Mouse (Mus musculus): ENCODE results near the gene Kat2a. TPM values are rescaled to one million over a fixed set of nuclear protein-coding genes. Genes with fewer than 3 reads are reported as not detected.

Gene Kat2a
- polyA plus RNA-seq, 1 experiment from 2014 or later = 24.6 TPM

- Histone ChIP-seq H3K9me3 (ENCODE audit: control insufficient read depth, low read length) (no peaks in the 10 kb centered on the region), H3K9ac (ENCODE audit: low read length) (no peak overlapping the region), H3K4me2 (replicated peaks; ENCODE audit: low read depth) (no peak overlapping the region), H3K27ac (replicated peaks) (no peak overlapping the region), H3K27me3 (ENCODE audit: control insufficient read depth, insufficient read depth, low read length) (no peaks in the 10 kb centered on the region), H3K36me3 (ENCODE audit: control insufficient read depth, insufficient read depth, low read length) (peaks cover 4% of the 10 kb centered on the region; the same call in 1 of the 2 replicates), H3K4me3 (ENCODE audit: low read depth, low read length) (no peak overlapping the region), H3K4me1 (replicated peaks; ENCODE audit: control insufficient read depth, insufficient read depth) (no peaks in the 10 kb centered on the region)
- WGBS = 89% methylated on average over 6 of the region's 6 CpGs
- no peak for DNase-seq (ENCODE audit: low spot score)
- TF ChIP-seq CTCF (IDR thresholded peaks at IDR 0.05; ENCODE audit: low read depth) (no peak), EP300 (optimal IDR thresholded peaks at IDR 0.05) (no peak)
- no peak for ATAC-seq (ENCODE audit: low FRiP score, low TSS enrichment)
Observed at GRCm38 (mm10) chr11:100730477-100731205, 18.4 kb upstream of the Kat2a start.

DNA sequence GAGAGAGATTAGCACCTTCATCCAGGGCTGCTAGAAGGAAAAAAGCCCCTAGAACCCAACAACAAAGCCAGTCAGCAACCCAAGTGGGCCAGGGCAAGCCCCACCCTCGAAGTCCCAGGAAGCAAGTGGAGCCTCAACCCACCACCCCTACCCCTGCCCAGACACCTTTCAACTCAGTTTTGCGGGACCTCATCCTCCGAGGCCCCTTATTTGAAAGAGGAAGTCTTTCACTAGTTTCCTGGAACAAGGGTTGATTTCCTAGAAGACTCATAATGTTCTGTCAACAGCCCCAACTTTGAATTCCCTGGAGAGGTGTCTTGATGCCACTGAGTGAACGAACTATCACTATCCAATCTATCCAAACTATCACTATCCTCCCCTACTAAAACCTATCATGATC, 17.7 kb upstream of the Kat2a start:
- H3K27me3 ChIP-seq (ENCODE audit: control insufficient read depth, insufficient read depth, low read length) = no peaks in the 10 kb centered on the region
- TF ChIP-seq CTCF (IDR thresholded peaks at IDR 0.05; ENCODE audit: low read depth) (no peak), EP300 (optimal IDR thresholded peaks at IDR 0.05) (no peak)
- H3K27ac ChIP-seq (replicated peaks) = no peak overlapping the region
- H3K36me3 ChIP-seq (ENCODE audit: control insufficient read depth, insufficient read depth, low read length) = peaks cover 4% of the 10 kb centered on the region; the same call in 1 of the 2 replicates
- no peak for DNase-seq (ENCODE audit: low spot score)
- no peaks in the 10 kb centered on the region for H3K9me3 ChIP-seq (ENCODE audit: control insufficient read depth, low read length)
- no peaks in the 10 kb centered on the region for H3K4me1 ChIP-seq (replicated peaks; ENCODE audit: control insufficient read depth, insufficient read depth)
- no peak overlapping the region for H3K4me3 ChIP-seq (ENCODE audit: low read depth, low read length)
- H3K4me2 ChIP-seq (replicated peaks; ENCODE audit: low read depth) = no peak overlapping the region
- ATAC-seq (ENCODE audit: low FRiP score, low TSS enrichment) = no peak
- WGBS = 88% methylated on average over 4 of the region's 4 CpGs
- H3K9ac ChIP-seq (ENCODE audit: low read length) = no peak overlapping the region

DNA sequence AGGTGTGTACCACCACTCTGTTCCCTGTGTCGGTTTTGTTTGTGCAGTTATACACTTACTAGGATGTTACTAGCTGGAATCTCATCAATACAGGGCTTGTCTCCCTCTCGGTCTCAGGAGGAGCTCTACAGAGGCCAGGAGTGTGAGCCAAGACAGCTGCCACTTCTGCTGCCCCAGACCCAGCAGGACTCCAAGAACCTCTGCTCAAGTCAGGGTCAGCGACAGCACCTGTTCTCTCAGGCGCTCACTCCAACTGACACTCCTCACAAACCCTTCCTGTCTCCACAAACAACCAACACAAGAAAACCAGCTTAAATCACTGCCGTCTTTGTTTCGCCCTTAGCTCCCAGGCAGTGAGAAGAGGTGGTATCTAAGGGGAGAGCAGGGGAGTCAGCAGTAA, 16.3 kb upstream of the Kat2a start:
- H3K9me3 ChIP-seq (ENCODE audit: control insufficient read depth, low read length) = no peaks in the 10 kb centered on the region

GRCm38 (mm10) chr11:100727201-100727600, 14.9 kb upstream of the Kat2a start:
- no peak overlapping the region for H3K4me2 ChIP-seq (replicated peaks; ENCODE audit: low read depth)
- no peaks in the 10 kb centered on the region for H3K9me3 ChIP-seq (ENCODE audit: control insufficient read depth, low read length)
- no peak overlapping the region for H3K4me3 ChIP-seq (ENCODE audit: low read depth, low read length)
- DNase-seq (ENCODE audit: low spot score) = no peak
- WGBS = 91% methylated on average over 3 of the region's 3 CpGs
- H3K27me3 ChIP-seq (ENCODE audit: control insufficient read depth, insufficient read depth, low read length) = no peaks in the 10 kb centered on the region
- no peak overlapping the region for H3K9ac ChIP-seq (ENCODE audit: low read length)
- no peak for ATAC-seq (ENCODE audit: low FRiP score, low TSS enrichment)
- 0 out of 2 replicates have a peak, but pooled peaks cover 5% of the 10 kb centered on the region for H3K4me1 ChIP-seq (replicated peaks; ENCODE audit: control insufficient read depth, insufficient read depth)
- no peak for TF ChIP-seq EP300 (optimal IDR thresholded peaks at IDR 0.05)
- no peak for TF ChIP-seq CTCF (IDR thresholded peaks at IDR 0.05; ENCODE audit: low read depth)
- H3K27ac ChIP-seq (replicated peaks) = no peak overlapping the region
- peaks cover 4% of the 10 kb centered on the region; the same call in 1 of the 2 replicates for H3K36me3 ChIP-seq (ENCODE audit: control insufficient read depth, insufficient read depth, low read length)

More for the DNA sequence above, 16.3 kb upstream of the Kat2a start:
- Histone ChIP-seq H3K4me2 (replicated peaks; ENCODE audit: low read depth) (no peak overlapping the region), H3K27me3 (ENCODE audit: control insufficient read depth, insufficient read depth, low read length) (no peaks in the 10 kb centered on the region), H3K4me1 (replicated peaks; ENCODE audit: control insufficient read depth, insufficient read depth) (no peaks in the 10 kb centered on the region), H3K36me3 (ENCODE audit: control insufficient read depth, insufficient read depth, low read length) (peaks cover 4% of the 10 kb centered on the region; the same call in 1 of the 2 replicates), H3K4me3 (ENCODE audit: low read depth, low read length) (no peak overlapping the region), H3K9ac (ENCODE audit: low read length) (no peak overlapping the region), H3K27ac (replicated peaks) (no peak overlapping the region)
- DNase-seq (ENCODE audit: low spot score) (no peak), ATAC-seq (ENCODE audit: low FRiP score, low TSS enrichment) (no peak)
- TF ChIP-seq EP300 (optimal IDR thresholded peaks at IDR 0.05) (no peak), CTCF (IDR thresholded peaks at IDR 0.05; ENCODE audit: low read depth) (no peak)
- WGBS = 83% methylated on average over 6 of the region's 6 CpGs

GRCm38 (mm10) chr11:100724919-100725512, 12.8 kb upstream of the Kat2a start:
- DNase-seq (ENCODE audit: low spot score) = no peak
- peaks cover 4% of the 10 kb centered on the region; the same call in 1 of the 2 replicates for H3K36me3 ChIP-seq (ENCODE audit: control insufficient read depth, insufficient read depth, low read length)
- no peak overlapping the region for H3K4me3 ChIP-seq (ENCODE audit: low read depth, low read length)
- no peak overlapping the region for H3K4me2 ChIP-seq (replicated peaks; ENCODE audit: low read depth)
- ATAC-seq (ENCODE audit: low FRiP score, low TSS enrichment) = peak; percentile 16
- peaks cover 14% of the 10 kb centered on the region; the same call in 1 of the 2 replicates for H3K4me1 ChIP-seq (replicated peaks; ENCODE audit: control insufficient read depth, insufficient read depth)
- H3K27me3 ChIP-seq (ENCODE audit: control insufficient read depth, insufficient read depth, low read length) = no peaks in the 10 kb centered on the region
- 25% methylated on average over 5 of the region's 5 CpGs for WGBS
- H3K9ac ChIP-seq (ENCODE audit: low read length) = no peak overlapping the region
- H3K27ac ChIP-seq (replicated peaks) = peak overlapping the region; percentile 73
- H3K9me3 ChIP-seq (ENCODE audit: control insufficient read depth, low read length) = no peaks in the 10 kb centered on the region
- no peak for TF ChIP-seq CTCF (IDR thresholded peaks at IDR 0.05; ENCODE audit: low read depth)

DNA sequence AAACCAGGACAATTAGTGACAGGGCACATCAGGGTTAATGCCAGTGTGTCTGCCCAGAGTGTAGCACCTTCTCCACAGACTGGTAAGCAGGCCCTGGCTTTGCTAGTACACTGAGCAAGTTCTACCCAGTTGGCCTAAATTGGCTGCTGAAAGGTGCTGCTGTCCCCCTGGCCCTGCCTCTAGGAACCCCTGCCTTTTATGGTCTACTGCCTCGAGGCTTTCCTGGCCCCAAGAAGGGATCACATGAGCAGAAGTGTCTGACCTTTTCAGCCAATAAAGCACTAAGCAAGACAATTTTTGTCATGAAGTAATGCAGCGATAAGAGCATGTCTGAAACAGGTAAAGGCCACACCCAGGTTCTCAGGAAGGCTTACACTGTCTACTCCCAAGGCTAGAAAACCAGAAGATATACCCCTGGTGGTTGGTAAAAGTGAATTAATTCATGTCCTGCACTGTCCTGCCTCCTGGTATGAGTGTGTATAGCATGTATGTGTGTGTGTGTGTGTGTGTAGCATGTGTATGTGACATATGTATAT, 10.3 kb upstream of the Kat2a start:
- 32% methylated on average over 2 of the region's 2 CpGs for WGBS
- Histone ChIP-seq H3K9ac (ENCODE audit: low read length) (no peak overlapping the region), H3K4me3 (ENCODE audit: low read depth, low read length) (no peak overlapping the region), H3K27ac (replicated peaks) (0 out of 2 replicates have a peak overlapping the region, but pooled peaks have one; percentile 40), H3K4me1 (replicated peaks; ENCODE audit: control insufficient read depth, insufficient read depth) (peaks cover 18% of the 10 kb centered on the region; the same call in 1 of the 2 replicates), H3K36me3 (ENCODE audit: control insufficient read depth, insufficient read depth, low read length) (no peaks in the 10 kb centered on the region), H3K27me3 (ENCODE audit: control insufficient read depth, insufficient read depth, low read length) (no peaks in the 10 kb centered on the region), H3K9me3 (ENCODE audit: control insufficient read depth, low read length) (no peaks in the 10 kb centered on the region), H3K4me2 (replicated peaks; ENCODE audit: low read depth) (no peak overlapping the region)
- DNase-seq (ENCODE audit: low spot score) (no peak), ATAC-seq (ENCODE audit: low FRiP score, low TSS enrichment) (no peak)
- TF ChIP-seq EP300 (optimal IDR thresholded peaks at IDR 0.05) (no peak), CTCF (IDR thresholded peaks at IDR 0.05; ENCODE audit: low read depth) (0 out of 2 replicates have a peak, but pooled peaks have one; percentile 2)

All from stomach, postnatal 0 days (tissue).